Mouse (Mus musculus): ENCODE data around the gene Nell2.

GRCm38 (mm10) chr15:95285199-95285598, 243.2 kb downstream of the Nell2 start:
- TF ChIP-seq CTCF (IDR thresholded peaks at IDR 0.05; ENCODE audit: extremely low read depth, insufficient read depth, low read length) (no peak), POLR2A (IDR thresholded peaks at IDR 0.05; ENCODE audit: extremely low read depth, insufficient read depth, low read length) (no peak)

Data from cortical plate, adult 2 months (tissue).